9 mouse cellular contexts compared by ENCODE assay signal in genomic region chr3:30696346-30696745, GRCm38 (mm10). TPM values are rescaled to one million over a fixed set of nuclear protein-coding genes. Genes with fewer than 3 reads are reported as not detected.
DNase-seq lines count a peak whose midpoint lies in the region; ATAC-seq and TF ChIP-seq lines count a peak whose summit lies in the region.
"Had no signal": no experiment of that assay in that cellular context is flagged by ENCODE, and none has a peak within 500 bp of the region (broad histone marks: within the 10 kb centered on the region; RNA-seq: fewer than 3 reads in every experiment).

No protein-coding gene starts in this region.

- H3K9me3 ChIP-seq in heart, embryonic 11.5 days (replicated peaks; ENCODE audit: control insufficient read depth, low read length) = no peaks in the 10 kb centered on the region
- no peaks in the 10 kb centered on the region for H3K9me3 ChIP-seq in lung, postnatal 0 days (ENCODE audit: low read length)
- H3K9me3 ChIP-seq: liver, embryonic 15.5 days had no signal

- peak; percentile 70 for DNase-seq in heart, adult 11 months
- peak; percentile 43 to 86 for DNase-seq in adrenal gland, adult (ENCODE audit: inconsistent age in 2 of 2, low spot score in 1 of 2)
- peak; percentile 89 for DNase-seq in embryo, embryonic 10 days (ENCODE audit: low spot score)
- peak; percentile 28 for DNase-seq in heart, adult 8-10 months (ENCODE audit: low spot score)
- DNase-seq in large intestine, adult 2 months (ENCODE audit: low read depth, low spot score) = peak; percentile 32
- peak; percentile 68 for DNase-seq in lung, postnatal 0 days (ENCODE audit: low spot score)
- peak; percentile 78 for DNase-seq in right cerebral cortex, postnatal 4 days

- no peaks in the 10 kb centered on the region for H3K36me3 ChIP-seq in heart, embryonic 11.5 days (ENCODE audit: control insufficient read depth, insufficient read depth, low read length)
- no peaks in the 10 kb centered on the region for H3K36me3 ChIP-seq in lung, postnatal 0 days (ENCODE audit: insufficient read depth, low read length)
- H3K36me3 ChIP-seq: liver, embryonic 15.5 days had no signal

- TF ChIP-seq CTCF in lung, postnatal 0 days (IDR thresholded peaks at IDR 0.05) = peak; percentile 89

- no peak overlapping the region for H3K27ac ChIP-seq in heart, embryonic 11.5 days (ENCODE audit: low read depth, low read length)
- no peak overlapping the region for H3K27ac ChIP-seq in lung, postnatal 0 days (ENCODE audit: low read length)
- H3K27ac ChIP-seq: liver, embryonic 15.5 days had no signal

- no peaks in the 10 kb centered on the region for H3K27me3 ChIP-seq in heart, embryonic 11.5 days (ENCODE audit: control insufficient read depth, insufficient read depth, low read length)
- no peaks in the 10 kb centered on the region for H3K27me3 ChIP-seq in lung, postnatal 0 days (replicated peaks; ENCODE audit: insufficient read depth, low read length)
- H3K27me3 ChIP-seq: liver, embryonic 15.5 days had no signal

- WGBS in heart, embryonic 11.5 days (ENCODE audit: insufficient replicate concordance) = 17% methylated on average over 2 of the region's 2 CpGs
- WGBS in large intestine, adult 2 months = 13% methylated on average over 2 of the region's 2 CpGs
- WGBS in lung, postnatal 0 days = 2% methylated on average over 2 of the region's 2 CpGs

- TF ChIP-seq EP300 in lung, postnatal 0 days (IDR thresholded peaks at IDR 0.05) = no peak

- ATAC-seq in heart, embryonic 11.5 days (replicated peaks; ENCODE audit: insufficient number of reproducible peaks, low FRiP score, low TSS enrichment) = no peak
- peak; percentile 26; the same call in 1 of the 2 replicates for ATAC-seq in lung, postnatal 0 days

- no peaks in the 10 kb centered on the region for H3K4me1 ChIP-seq in heart, embryonic 11.5 days (ENCODE audit: control insufficient read depth, insufficient read depth, low read length)
- no peaks in the 10 kb centered on the region for H3K4me1 ChIP-seq in lung, postnatal 0 days (ENCODE audit: insufficient read depth, low read depth, low read length)
- H3K4me1 ChIP-seq: liver, embryonic 15.5 days had no signal

- no peak overlapping the region for H3K4me2 ChIP-seq in heart, embryonic 11.5 days
- H3K4me2 ChIP-seq in lung, postnatal 0 days (replicated peaks; ENCODE audit: low read depth, low read length) = no peak overlapping the region
- H3K4me2 ChIP-seq: liver, embryonic 15.5 days had no signal

- no peak overlapping the region for H3K4me3 ChIP-seq in heart, embryonic 11.5 days (ENCODE audit: low read depth, low read length)
- no peak overlapping the region for H3K4me3 ChIP-seq in lung, postnatal 0 days (ENCODE audit: low read depth, low read length)
- H3K4me3 ChIP-seq: liver, embryonic 15.5 days had no signal

- H3K9ac ChIP-seq in heart, embryonic 11.5 days (ENCODE audit: low read depth, low read length) = no peak overlapping the region
- H3K9ac ChIP-seq in lung, postnatal 0 days (replicated peaks; ENCODE audit: low read depth) = no peak overlapping the region
- H3K9ac ChIP-seq: liver, embryonic 15.5 days had no signal

RNA-seq across cellular contexts. Expression of gene Lrrc31, which starts 3.3 kb away (rescaled TPM):
- not detected in 2 replicates for polyA plus RNA-seq in heart, embryonic 11.5 days (2014; fragmentation: Nextera tagmentation; extraction: Ambion mirVana)
- under 1 TPM in 2 of 4 experiments, not detected in 2; 0.19 to 0.47 TPM for total RNA-seq in heart, adult 8-10 months (2022)
- 5.3 and 10.7 TPM in 2 replicates for polyA plus RNA-seq in large intestine, adult 2 months (2012; rRNA removed)
- 0.17 and 0.55 TPM in 2 replicates for polyA plus RNA-seq in lung, postnatal 0 days (2015; fragmentation: Nextera tagmentation; extraction: Ambion mirVana)
- polyA plus RNA-seq: liver, embryonic 15.5 days had no signal

RNA-seq across cellular contexts. Expression of gene Lrrc34, which starts 48.7 kb away (rescaled TPM):
- 0.62 and 0.86 TPM in 2 replicates for polyA plus RNA-seq in heart, embryonic 11.5 days (2014; fragmentation: Nextera tagmentation; extraction: Ambion mirVana)
- not detected for total RNA-seq in heart, adult 8-10 months (2022)
- polyA plus RNA-seq in large intestine, adult 2 months (2012; rRNA removed) = not detected in 2 replicates
- polyA plus RNA-seq in lung, postnatal 0 days (2015; fragmentation: Nextera tagmentation; extraction: Ambion mirVana) = 7.9 and 9.6 TPM in 2 replicates

RNA-seq across cellular contexts. Expression of gene Samd7, which starts 49.7 kb away (rescaled TPM):
- polyA plus RNA-seq in heart, embryonic 11.5 days (2014; fragmentation: Nextera tagmentation; extraction: Ambion mirVana) = not detected in 2 replicates
- total RNA-seq in heart, adult 8-10 months (2022) = not detected
- not detected in 2 replicates for polyA plus RNA-seq in large intestine, adult 2 months (2012; rRNA removed)
- polyA plus RNA-seq in lung, postnatal 0 days (2015; fragmentation: Nextera tagmentation; extraction: Ambion mirVana) = not detected in 2 replicates

RNA-seq across cellular contexts. Expression of gene Lrriq4, which starts 52.0 kb away (rescaled TPM):
- polyA plus RNA-seq in heart, embryonic 11.5 days (2014; fragmentation: Nextera tagmentation; extraction: Ambion mirVana) = 0.09 TPM in 1 of 2 replicates, not detected in the other
- total RNA-seq in heart, adult 8-10 months (2022) = not detected
- not detected in 2 replicates for polyA plus RNA-seq in large intestine, adult 2 months (2012; rRNA removed)
- not detected in 2 replicates for polyA plus RNA-seq in lung, postnatal 0 days (2015; fragmentation: Nextera tagmentation; extraction: Ambion mirVana)
- polyA plus RNA-seq: liver, embryonic 15.5 days had no signal

Comparison
In these comparisons a context has a peak if more than half of its experiments do, and no peak if none do; other contexts are left out.
1. DNase-seq: peak in every context shown above with its lines; median percentile 89 in embryo, embryonic 10 days; 78 in right cerebral cortex, postnatal 4 days; 70 in heart, adult 11 months; 68 in lung, postnatal 0 days; 64 in adrenal gland, adult; 32 in large intestine, adult 2 months; 28 in heart, adult 8-10 months.